Mouse (Mus musculus): ENCODE data around the gene Setd4. TPM values are rescaled to one million over a fixed set of nuclear protein-coding genes. Genes with fewer than 3 reads are reported as not detected.

The Setd4 gene
- polyA plus RNA-seq, 1 experiment: 6.2 TPM

- Histone ChIP-seq H3K79me2 (ENCODE audit: control insufficient read depth, insufficient read depth) (no peaks in the 10 kb centered on the region), H3K4me3 (ENCODE audit: insufficient read depth, poor library complexity, severe bottlenecking) (no peak overlapping the region), H3K27me3 (ENCODE audit: control insufficient read depth, insufficient read depth, insufficient read length) (no peaks in the 10 kb centered on the region), H3K36me3 (ENCODE audit: control insufficient read depth, insufficient read depth) (no peaks in the 10 kb centered on the region), H3ac (ENCODE audit: control insufficient read depth, insufficient read length, low read depth) (no peak overlapping the region), H3K79me3 (ENCODE audit: low read depth) (no peaks in the 10 kb centered on the region)
- TF ChIP-seq MYOD1 (IDR thresholded peaks at IDR 0.05; ENCODE audit: control insufficient read depth, insufficient read length, low read depth) (no peak), FOSL1 (IDR thresholded peaks at IDR 0.05; ENCODE audit: insufficient read depth, low read length, poor library complexity, severe bottlenecking) (no peak), CTCF (IDR thresholded peaks at IDR 0.05; ENCODE audit: control insufficient read depth, insufficient read depth, insufficient read length) (no peak), USF1 (IDR thresholded peaks at IDR 0.05; ENCODE audit: low read depth) (no peak), MAX (IDR thresholded peaks at IDR 0.05) (no peak), MYOG (IDR thresholded peaks at IDR 0.05; ENCODE audit: control insufficient read depth, extremely low read depth, insufficient read length) (no peak), CEBPB (IDR thresholded peaks at IDR 0.05; ENCODE audit: low read depth) (no peak)
These were observed 6.3 kb downstream of the Setd4 start for GRCm38 (mm10) chr16:93597551-93597950.

GRCm38 (mm10) chr16:93596807-93597206, 7.1 kb downstream of the Setd4 start:
- TF ChIP-seq MYOG (IDR thresholded peaks at IDR 0.05; ENCODE audit: control insufficient read depth, extremely low read depth, insufficient read length) (no peak), MAX (IDR thresholded peaks at IDR 0.05) (no peak), CTCF (IDR thresholded peaks at IDR 0.05; ENCODE audit: control insufficient read depth, insufficient read depth, insufficient read length) (no peak), USF1 (IDR thresholded peaks at IDR 0.05; ENCODE audit: low read depth) (no peak), FOSL1 (IDR thresholded peaks at IDR 0.05; ENCODE audit: insufficient read depth, low read length, poor library complexity, severe bottlenecking) (no peak), MYOD1 (IDR thresholded peaks at IDR 0.05; ENCODE audit: control insufficient read depth, insufficient read length, low read depth) (no peak), CEBPB (IDR thresholded peaks at IDR 0.05; ENCODE audit: low read depth) (no peak)
- Histone ChIP-seq H3K79me3 (ENCODE audit: low read depth) (no peaks in the 10 kb centered on the region), H3K79me2 (ENCODE audit: control insufficient read depth, insufficient read depth) (no peaks in the 10 kb centered on the region), H3K27me3 (ENCODE audit: control insufficient read depth, insufficient read depth, insufficient read length) (no peaks in the 10 kb centered on the region), H3ac (ENCODE audit: control insufficient read depth, insufficient read length, low read depth) (no peak overlapping the region), H3K36me3 (ENCODE audit: control insufficient read depth, insufficient read depth) (no peaks in the 10 kb centered on the region), H3K4me3 (ENCODE audit: insufficient read depth, poor library complexity, severe bottlenecking) (no peak overlapping the region)

- no peak overlapping the region for H3K4me3 ChIP-seq (ENCODE audit: insufficient read depth, poor library complexity, severe bottlenecking)
- no peak overlapping the region for H3ac ChIP-seq (ENCODE audit: control insufficient read depth, insufficient read length, low read depth)
- TF ChIP-seq MAX (IDR thresholded peaks at IDR 0.05): no peak
- H3K79me2 ChIP-seq (ENCODE audit: control insufficient read depth, insufficient read depth): no peaks in the 10 kb centered on the region
- no peaks in the 10 kb centered on the region for H3K27me3 ChIP-seq (ENCODE audit: control insufficient read depth, insufficient read depth, insufficient read length)
- no peaks in the 10 kb centered on the region for H3K36me3 ChIP-seq (ENCODE audit: control insufficient read depth, insufficient read depth)
- no peaks in the 10 kb centered on the region for H3K79me3 ChIP-seq (ENCODE audit: low read depth)
These were observed 8.1 kb downstream of the Setd4 start for GRCm38 (mm10) chr16:93595766-93596165.

- Histone ChIP-seq H3K4me3 (ENCODE audit: insufficient read depth, poor library complexity, severe bottlenecking) (no peak overlapping the region), H3K79me2 (ENCODE audit: control insufficient read depth, insufficient read depth) (no peaks in the 10 kb centered on the region), H3K79me3 (ENCODE audit: low read depth) (no peaks in the 10 kb centered on the region), H3K36me3 (ENCODE audit: control insufficient read depth, insufficient read depth) (peaks cover 5% of the 10 kb centered on the region), H3K27me3 (ENCODE audit: control insufficient read depth, insufficient read depth, insufficient read length) (no peaks in the 10 kb centered on the region), H3ac (ENCODE audit: control insufficient read depth, insufficient read length, low read depth) (no peak overlapping the region)
- TF ChIP-seq CEBPB (IDR thresholded peaks at IDR 0.05; ENCODE audit: low read depth) (no peak), MYOG (IDR thresholded peaks at IDR 0.05; ENCODE audit: control insufficient read depth, extremely low read depth, insufficient read length) (no peak), MYOD1 (IDR thresholded peaks at IDR 0.05; ENCODE audit: control insufficient read depth, insufficient read length, low read depth) (no peak), FOSL1 (IDR thresholded peaks at IDR 0.05; ENCODE audit: insufficient read depth, low read length, poor library complexity, severe bottlenecking) (no peak), CTCF (IDR thresholded peaks at IDR 0.05; ENCODE audit: control insufficient read depth, insufficient read depth, insufficient read length) (no peak), MAX (IDR thresholded peaks at IDR 0.05) (no peak), USF1 (IDR thresholded peaks at IDR 0.05; ENCODE audit: low read depth) (no peak)
These were observed 9.4 kb downstream of the Setd4 start for GRCm38 (mm10) chr16:93594448-93594847.

GRCm38 (mm10) chr16:93593406-93593805, 10.5 kb downstream of the Setd4 start:
- no peaks in the 10 kb centered on the region for H3K79me3 ChIP-seq (ENCODE audit: low read depth)
- no peaks in the 10 kb centered on the region for H3K79me2 ChIP-seq (ENCODE audit: control insufficient read depth, insufficient read depth)
- no peak for TF ChIP-seq CTCF (IDR thresholded peaks at IDR 0.05; ENCODE audit: control insufficient read depth, insufficient read depth, insufficient read length)
- TF ChIP-seq USF1 (IDR thresholded peaks at IDR 0.05; ENCODE audit: low read depth): no peak
- TF ChIP-seq MYOD1 (IDR thresholded peaks at IDR 0.05; ENCODE audit: control insufficient read depth, insufficient read length, low read depth): no peak
- no peak for TF ChIP-seq MYOG (IDR thresholded peaks at IDR 0.05; ENCODE audit: control insufficient read depth, extremely low read depth, insufficient read length)
- no peak for TF ChIP-seq FOSL1 (IDR thresholded peaks at IDR 0.05; ENCODE audit: insufficient read depth, low read length, poor library complexity, severe bottlenecking)
- no peak for TF ChIP-seq CEBPB (IDR thresholded peaks at IDR 0.05; ENCODE audit: low read depth)
- TF ChIP-seq MAX (IDR thresholded peaks at IDR 0.05): no peak
- H3K4me3 ChIP-seq (ENCODE audit: insufficient read depth, poor library complexity, severe bottlenecking): peak overlapping the region; percentile 2
- peaks cover 5% of the 10 kb centered on the region for H3K36me3 ChIP-seq (ENCODE audit: control insufficient read depth, insufficient read depth)
- no peaks in the 10 kb centered on the region for H3K27me3 ChIP-seq (ENCODE audit: control insufficient read depth, insufficient read depth, insufficient read length)
- H3ac ChIP-seq (ENCODE audit: control insufficient read depth, insufficient read length, low read depth): no peak overlapping the region

GRCm38 (mm10) chr16:93592711-93593110, 11.2 kb downstream of the Setd4 start:
- H3K79me2 ChIP-seq (ENCODE audit: control insufficient read depth, insufficient read depth): no peaks in the 10 kb centered on the region
- H3ac ChIP-seq (ENCODE audit: control insufficient read depth, insufficient read length, low read depth): no peak overlapping the region
- H3K36me3 ChIP-seq (ENCODE audit: control insufficient read depth, insufficient read depth): peaks cover 5% of the 10 kb centered on the region
- TF ChIP-seq MYOD1 (IDR thresholded peaks at IDR 0.05; ENCODE audit: control insufficient read depth, insufficient read length, low read depth) (no peak), FOSL1 (IDR thresholded peaks at IDR 0.05; ENCODE audit: insufficient read depth, low read length, poor library complexity, severe bottlenecking) (no peak), MAX (IDR thresholded peaks at IDR 0.05) (no peak), CTCF (IDR thresholded peaks at IDR 0.05; ENCODE audit: control insufficient read depth, insufficient read depth, insufficient read length) (no peak), MYOG (IDR thresholded peaks at IDR 0.05; ENCODE audit: control insufficient read depth, extremely low read depth, insufficient read length) (no peak), CEBPB (IDR thresholded peaks at IDR 0.05; ENCODE audit: low read depth) (no peak), USF1 (IDR thresholded peaks at IDR 0.05; ENCODE audit: low read depth) (no peak)
- H3K4me3 ChIP-seq (ENCODE audit: insufficient read depth, poor library complexity, severe bottlenecking): no peak overlapping the region
- H3K79me3 ChIP-seq (ENCODE audit: low read depth): no peaks in the 10 kb centered on the region
- no peaks in the 10 kb centered on the region for H3K27me3 ChIP-seq (ENCODE audit: control insufficient read depth, insufficient read depth, insufficient read length)

Data from C2C12 (cell line).